ENCODE assay signal across 8 mouse cellular contexts in genomic region chr3:96696766-96697732, GRCm38 (mm10). TPM values are rescaled to one million over a fixed set of nuclear protein-coding genes. Genes with fewer than 3 reads are reported as not detected.
DNase-seq lines count a peak whose midpoint lies in the region; ATAC-seq and TF ChIP-seq lines count a peak whose summit lies in the region.

No protein-coding gene starts in this region.

- H3K4me1 ChIP-seq in brown adipose tissue, adult 24 weeks (ENCODE audit: control insufficient read depth, insufficient read depth, insufficient read length, low read length) = no peaks in the 10 kb centered on the region
- peaks cover 33% of the 10 kb centered on the region for H3K4me1 ChIP-seq in heart, embryonic 13.5 days
- peaks cover 5% of the 10 kb centered on the region for H3K4me1 ChIP-seq in liver, embryonic 11.5 days (replicated peaks; ENCODE audit: control insufficient read depth, insufficient read depth, low read length)

- ATAC-seq in erythroid progenitor cell, adult 5-6 weeks (replicated peaks; ENCODE audit: low FRiP score, poor library complexity, severe bottlenecking) = peak; percentile 87
- ATAC-seq in heart, embryonic 13.5 days (ENCODE audit: extremely low read depth, insufficient number of reproducible peaks, low FRiP score, low TSS enrichment) = peak; percentile 91
- peak; percentile 94 for ATAC-seq in liver, embryonic 11.5 days (replicated peaks; ENCODE audit: low FRiP score)

- peak overlapping the region; percentile 86 for H3K4me2 ChIP-seq in heart, embryonic 13.5 days
- H3K4me2 ChIP-seq in liver, embryonic 11.5 days = peak overlapping the region; percentile 77
- H3K4me2 ChIP-seq in myocyte (ENCODE audit: low read depth) = peak overlapping the region; percentile 88

- H3K4me3 ChIP-seq in brown adipose tissue, adult 24 weeks (ENCODE audit: insufficient read depth, low read depth, low read length) = peak overlapping the region; percentile 95
- H3K4me3 ChIP-seq in heart, embryonic 13.5 days = peak overlapping the region; percentile 85
- H3K4me3 ChIP-seq in liver, embryonic 11.5 days (ENCODE audit: low read depth, low read length) = peak overlapping the region; percentile 82
- peak overlapping the region; percentile 83 for H3K4me3 ChIP-seq in myocyte

- DNase-seq in CD4-positive, CD25-positive, alpha-beta regulatory T cell, adult 2 months (ENCODE audit: low read depth, low spot score) = peak; percentile 80
- peak; percentile 96 for DNase-seq in kidney, postnatal 10 days
- peak; percentile 93 for DNase-seq in liver, embryonic 11.5 days (ENCODE audit: low spot score)
- DNase-seq in spleen, postnatal 4 days (ENCODE audit: low spot score in 2 of 2) = peak; percentile 86 to 93

- H3ac ChIP-seq in myocyte (ENCODE audit: control insufficient read depth, insufficient read length) = peak overlapping the region; percentile 37

- TF ChIP-seq POLR2A in myocyte (IDR thresholded peaks at IDR 0.05; ENCODE audit: insufficient read length, low read depth) = peak; percentile 57

- no peaks in the 10 kb centered on the region for H3K27me3 ChIP-seq in heart, embryonic 13.5 days (replicated peaks)
- no peaks in the 10 kb centered on the region for H3K27me3 ChIP-seq in liver, embryonic 11.5 days (replicated peaks; ENCODE audit: control insufficient read depth, insufficient read depth, low read length)
- no peaks in the 10 kb centered on the region for H3K27me3 ChIP-seq in myocyte (ENCODE audit: control insufficient read depth, insufficient read depth, insufficient read length)

- no peaks in the 10 kb centered on the region for H3K9me3 ChIP-seq in heart, embryonic 13.5 days
- H3K9me3 ChIP-seq in liver, embryonic 11.5 days (ENCODE audit: control insufficient read depth, low read length) = no peaks in the 10 kb centered on the region

- H3K27ac ChIP-seq in brown adipose tissue, adult 24 weeks (replicated peaks; ENCODE audit: low read depth, low read length) = peak overlapping the region; percentile 61
- H3K27ac ChIP-seq in heart, embryonic 13.5 days (replicated peaks) = peak overlapping the region; percentile 93
- H3K27ac ChIP-seq in liver, embryonic 11.5 days (ENCODE audit: low read depth, low read length) = peak overlapping the region; percentile 88

- WGBS in heart, embryonic 13.5 days = under 1% methylated on average over 78 of the region's 85 CpGs
- WGBS in liver, embryonic 11.5 days = under 1% methylated on average over 81 of the region's 85 CpGs

- peak overlapping the region; percentile 91 for H3K9ac ChIP-seq in heart, embryonic 13.5 days
- H3K9ac ChIP-seq in liver, embryonic 11.5 days (ENCODE audit: low read depth, low read length) = peak overlapping the region; percentile 84

- H3K36me3 ChIP-seq in heart, embryonic 13.5 days = peaks cover 29% of the 10 kb centered on the region
- H3K36me3 ChIP-seq in liver, embryonic 11.5 days (ENCODE audit: control insufficient read depth, insufficient read depth, low read length) = no peaks in the 10 kb centered on the region
- H3K36me3 ChIP-seq in myocyte (ENCODE audit: control insufficient read depth, insufficient read depth) = peaks cover 13% of the 10 kb centered on the region

- peaks cover 9% of the 10 kb centered on the region for H3K79me2 ChIP-seq in myocyte (ENCODE audit: control insufficient read depth, insufficient read depth)

TF ChIP-seq in myocyte, 11 proteins besides CTCF, POLR2A, EP300 and RAD21:
- TF ChIP-seq POLR2AphosphoS2 (IDR thresholded peaks at IDR 0.05; ENCODE audit: insufficient read length, low read depth) = peak; percentile 51
- peak in 1 of 3 experiments; percentile 4 for TF ChIP-seq MYOD1 (IDR thresholded peaks at IDR 0.05; ENCODE audit: control insufficient read depth in 1 of 3, insufficient read length in 2 of 3, low read depth in 2 of 3)
- TF ChIP-seq CEBPB (IDR thresholded peaks at IDR 0.05; ENCODE audit: insufficient read depth, poor library complexity, severe bottlenecking) = no peak
- no peak for TF ChIP-seq TCF12 (IDR thresholded peaks at IDR 0.05; ENCODE audit: insufficient read depth, poor library complexity, severe bottlenecking)

RNA-seq across cellular contexts. Expression of gene Pias3, which starts 0.9 kb away (rescaled TPM):
- polyA plus RNA-seq in brown adipose tissue, adult 24 weeks (2012; ENCODE audit: insufficient read depth, insufficient read length, missing spikeins) = 8.2 and 9.0 TPM in 2 replicates
- total RNA-seq in erythroid progenitor cell, adult 5-6 weeks (2015; ENCODE audit: low replicate concordance) = 1.3 and 6.5 TPM in 2 replicates
- 2.1 TPM in 1 of 2 replicates, not detected in the other for total RNA-seq in erythroid progenitor cell, adult 5-6 weeks (2017; ENCODE audit: low replicate concordance)
- 36.0 and 37.7 TPM in 2 replicates for polyA plus RNA-seq in heart, embryonic 13.5 days (2015; fragmentation: Nextera tagmentation; extraction: Ambion mirVana)
- polyA plus RNA-seq in liver, embryonic 11.5 days (2014; fragmentation: Nextera tagmentation; extraction: Ambion mirVana) = 19.6 and 21.1 TPM in 2 replicates
- 16.7 TPM for polyA plus RNA-seq in myocyte (2012; fragmentation: generic; extraction: Trizol)

RNA-seq across cellular contexts. Expression of gene Nudt17, which starts 11.3 kb away (rescaled TPM):
- polyA plus RNA-seq in brown adipose tissue, adult 24 weeks (2012; ENCODE audit: insufficient read depth, insufficient read length, missing spikeins) = 4.4 and 5.3 TPM in 2 replicates
- total RNA-seq in erythroid progenitor cell, adult 5-6 weeks (2015; ENCODE audit: low replicate concordance) = not detected in 2 replicates
- total RNA-seq in erythroid progenitor cell, adult 5-6 weeks (2017; ENCODE audit: low replicate concordance) = 2.3 TPM in 1 of 2 replicates, not detected in the other
- polyA plus RNA-seq in heart, embryonic 13.5 days (2015; fragmentation: Nextera tagmentation; extraction: Ambion mirVana) = 7.1 and 7.2 TPM in 2 replicates
- polyA plus RNA-seq in liver, embryonic 11.5 days (2014; fragmentation: Nextera tagmentation; extraction: Ambion mirVana) = 2.4 and 2.5 TPM in 2 replicates
- polyA plus RNA-seq in myocyte (2012; fragmentation: generic; extraction: Trizol) = 6.8 TPM

RNA-seq across cellular contexts. Expression of gene Ankrd35, which starts 27.1 kb away (rescaled TPM):
- 0.29 TPM in 1 of 2 replicates, not detected in the other for polyA plus RNA-seq in brown adipose tissue, adult 24 weeks (2012; ENCODE audit: insufficient read depth, insufficient read length, missing spikeins)
- not detected in 2 replicates for total RNA-seq in erythroid progenitor cell, adult 5-6 weeks (2015; ENCODE audit: low replicate concordance)
- not detected in 2 replicates for total RNA-seq in erythroid progenitor cell, adult 5-6 weeks (2017; ENCODE audit: low replicate concordance)
- polyA plus RNA-seq in heart, embryonic 13.5 days (2015; fragmentation: Nextera tagmentation; extraction: Ambion mirVana) = 0.09 and 0.33 TPM in 2 replicates
- 0.32 and 0.40 TPM in 2 replicates for polyA plus RNA-seq in liver, embryonic 11.5 days (2014; fragmentation: Nextera tagmentation; extraction: Ambion mirVana)
- polyA plus RNA-seq in myocyte (2012; fragmentation: generic; extraction: Trizol) = 0.37 TPM

RNA-seq across cellular contexts. Expression of gene Polr3c, which starts 30.4 kb away (rescaled TPM):
- 23.7 and 25.5 TPM in 2 replicates for polyA plus RNA-seq in brown adipose tissue, adult 24 weeks (2012; ENCODE audit: insufficient read depth, insufficient read length, missing spikeins)
- total RNA-seq in erythroid progenitor cell, adult 5-6 weeks (2015; ENCODE audit: low replicate concordance) = 16.2 and 34.8 TPM in 2 replicates
- total RNA-seq in erythroid progenitor cell, adult 5-6 weeks (2017; ENCODE audit: low replicate concordance) = 21.6 and 27.7 TPM in 2 replicates
- polyA plus RNA-seq in heart, embryonic 13.5 days (2015; fragmentation: Nextera tagmentation; extraction: Ambion mirVana) = 25.2 and 29.3 TPM in 2 replicates
- polyA plus RNA-seq in liver, embryonic 11.5 days (2014; fragmentation: Nextera tagmentation; extraction: Ambion mirVana) = 41.4 and 44.1 TPM in 2 replicates
- 46.6 TPM for polyA plus RNA-seq in myocyte (2012; fragmentation: generic; extraction: Trizol)

RNA-seq across cellular contexts. Expression of gene Rnf115, which starts 30.4 kb away (rescaled TPM):
- polyA plus RNA-seq in brown adipose tissue, adult 24 weeks (2012; ENCODE audit: insufficient read depth, insufficient read length, missing spikeins) = 23.6 and 25.6 TPM in 2 replicates
- total RNA-seq in erythroid progenitor cell, adult 5-6 weeks (2015; ENCODE audit: low replicate concordance) = 28.5 and 45.3 TPM in 2 replicates
- total RNA-seq in erythroid progenitor cell, adult 5-6 weeks (2017; ENCODE audit: low replicate concordance) = 32.7 and 35.9 TPM in 2 replicates
- 36.9 and 44.8 TPM in 2 replicates for polyA plus RNA-seq in heart, embryonic 13.5 days (2015; fragmentation: Nextera tagmentation; extraction: Ambion mirVana)
- 49.6 and 51.5 TPM in 2 replicates for polyA plus RNA-seq in liver, embryonic 11.5 days (2014; fragmentation: Nextera tagmentation; extraction: Ambion mirVana)
- 10.1 TPM for polyA plus RNA-seq in myocyte (2012; fragmentation: generic; extraction: Trizol)

Comparison
In these comparisons a context has a peak if more than half of its experiments do, and no peak if none do; other contexts are left out.
1. Peak in every context shown above with its lines: DNase-seq, ATAC-seq, H3K4me3 ChIP-seq and H3K27ac ChIP-seq.